Mouse (Mus musculus) heart, embryonic 13.5 days (tissue): Measurements from ENCODE around the gene Slc47a2. TPM values are rescaled to one million over a fixed set of nuclear protein-coding genes. Genes with fewer than 3 reads are reported as not detected.
"Not testable (repeated sequence)": the region's sequence is repeated elsewhere in the genome, so short reads cannot be mapped to it uniquely, and the experiment has no call there.

Source experiments
- ATAC-seq: fragments of 200-750 bp; cut with Nextera tagmentation; 2 replicates; pipeline ENCODE4 v1.8.0; 2017; ENCODE audit warnings: moderate TSS enrichment; ENCODE audit not compliant: insufficient number of reproducible peaks, low FRiP score, low TSS enrichment; ENCODE audit errors: extremely low read depth
- H3K27ac ChIP-seq: fragments of 300-500 bp; sonication (generic); replicated peaks from 2 replicates; pipeline ENCODE4 v1.5.1; 2015; ENCODE audit warnings: moderate library complexity, mild to moderate bottlenecking, inconsistent platforms
- H3K27me3 ChIP-seq: fragments of 300-500 bp; sonication (generic); replicated peaks from 2 replicates; pipeline ENCODE4 v1.6.1; 2015; ENCODE audit warnings: mild to moderate bottlenecking, inconsistent platforms
- H3K36me3 ChIP-seq: fragments of 300-500 bp; sonication (generic); 2 replicates; pipeline ENCODE4 v1.6.1; 2015; ENCODE audit warnings: mild to moderate bottlenecking, inconsistent platforms
- H3K4me1 ChIP-seq: fragments of 300-500 bp; sonication (generic); 2 replicates; pipeline ENCODE4 v1.6.1; 2015; ENCODE audit warnings: inconsistent platforms
- H3K4me2 ChIP-seq: fragments of 300-500 bp; sonication (generic); 2 replicates; pipeline ENCODE4 v1.6.1; 2015; ENCODE audit warnings: inconsistent platforms, mild to moderate bottlenecking, moderate library complexity
- H3K4me3 ChIP-seq: fragments of 300-500 bp; sonication (generic); 2 replicates; pipeline ENCODE4 v1.5.1; 2015; ENCODE audit warnings: moderate library complexity, mild to moderate bottlenecking, inconsistent platforms
- H3K9ac ChIP-seq: fragments of 300-500 bp; sonication (generic); 2 replicates; pipeline ENCODE4 v1.6.1; 2015; ENCODE audit warnings: inconsistent platforms, mild to moderate bottlenecking, moderate library complexity
- H3K9me3 ChIP-seq: fragments of 300-500 bp; sonication (generic); 2 replicates; pipeline ENCODE4 v1.6.1; 2016; ENCODE audit warnings: inconsistent platforms
- WGBS: fragments of 180-500 bp; shearing (Covaris S2); methylation state at CpG from one replicate; pipeline ENCODE4 v1.1.7; 2015; ENCODE audit warnings: mixed read lengths; 5-methylcytosine and 5-hydroxymethylcytosine counted together
- polyA plus RNA-seq: library from polyadenylated mRNA; unstranded; fragments of >200 nt; fragmentation: Nextera tagmentation; extraction: Ambion mirVana; gene quantifications from 2 replicates; pipeline ENCODE4 v1.2.1, GENCODE M21; 2015

The Slc47a2 gene
- polyA plus RNA-seq, 1 experiment from 2014 or later = not detected

- Histone ChIP-seq H3K4me1 (peaks cover 8% of the 10 kb centered on the region), H3K4me3 (no peak overlapping the region), H3K9me3 (peaks cover 9% of the 10 kb centered on the region), H3K27me3 (no peaks in the 10 kb centered on the region), H3K27ac (no peak overlapping the region), H3K36me3 (no peaks in the 10 kb centered on the region), H3K9ac (no peak overlapping the region), H3K4me2 (no peak overlapping the region)
- 74% methylated on average over 4 of the region's 4 CpGs for WGBS
- no peak for ATAC-seq
These were observed 37.3 kb downstream of the Slc47a2 start for GRCm38 (mm10) chr11:61305377-61305776.

- H3K36me3 ChIP-seq, ATAC-seq: not testable (repeated sequence)
These were observed 38.1 kb downstream of the Slc47a2 start for GRCm38 (mm10) chr11:61304535-61304934.

GRCm38 (mm10) chr11:61300716-61301392 lies 41.8 kb downstream of the Slc47a2 start:
- H3K4me3 ChIP-seq = peak overlapping the region; percentile 27
- H3K4me2 ChIP-seq = peak overlapping the region; percentile 64
- peak overlapping the region; percentile 66; the same call in 1 of the 2 replicates for H3K9ac ChIP-seq
- no peaks in the 10 kb centered on the region for H3K36me3 ChIP-seq
- H3K4me1 ChIP-seq = peaks cover 24% of the 10 kb centered on the region
- H3K27ac ChIP-seq = no peak overlapping the region
- 19% methylated on average over 12 of the region's 16 CpGs for WGBS
- ATAC-seq = no peak; the same call in none of the 2 replicates
- peaks cover 10% of the 10 kb centered on the region for H3K9me3 ChIP-seq
- H3K27me3 ChIP-seq = no peaks in the 10 kb centered on the region

More at GRCm38 (mm10) chr11:61304535-61304934, 38.1 kb downstream of the Slc47a2 start:
- 92% methylated on average over 6 of the region's 10 CpGs for WGBS
- H3K4me2 ChIP-seq, H3K9ac ChIP-seq, H3K9me3 ChIP-seq, H3K4me3 ChIP-seq, H3K27ac ChIP-seq, H3K27me3 ChIP-seq: not testable (repeated sequence)
- H3K4me1 ChIP-seq = peaks cover 16% of the 10 kb centered on the region

- Histone ChIP-seq H3K9ac (peak overlapping the region; percentile 66; the same call in 1 of the 2 replicates), H3K27ac (no peak overlapping the region), H3K27me3 (no peaks in the 10 kb centered on the region), H3K4me2 (peak overlapping the region; percentile 64), H3K9me3 (peaks cover 11% of the 10 kb centered on the region), H3K4me1 (peaks cover 24% of the 10 kb centered on the region), H3K4me3 (0 out of 2 replicates have a peak overlapping the region, but pooled peaks have one; percentile 27), H3K36me3 (no peaks in the 10 kb centered on the region)
- no peak for ATAC-seq
- WGBS = 42% methylated on average over 3 of the region's 3 CpGs
These were observed 42.5 kb downstream of the Slc47a2 start for GRCm38 (mm10) chr11:61300205-61300604.

GRCm38 (mm10) chr11:61297901-61298300 lies 44.8 kb downstream of the Slc47a2 start:
- no peak overlapping the region for H3K27ac ChIP-seq
- no peaks in the 10 kb centered on the region for H3K27me3 ChIP-seq
- no peak overlapping the region for H3K4me2 ChIP-seq
- no peak overlapping the region for H3K9ac ChIP-seq
- 64% methylated on average over 2 of the region's 2 CpGs for WGBS
- H3K9me3 ChIP-seq = peaks cover 8% of the 10 kb centered on the region; the same call in 1 of the 2 replicates
- H3K4me1 ChIP-seq = peaks cover 24% of the 10 kb centered on the region
- no peak overlapping the region for H3K4me3 ChIP-seq
- no peak for ATAC-seq
- H3K36me3 ChIP-seq = no peaks in the 10 kb centered on the region

GRCm38 (mm10) chr11:61297326-61297725 lies 45.3 kb downstream of the Slc47a2 start:
- Histone ChIP-seq H3K27me3 (no peaks in the 10 kb centered on the region), H3K9me3 (peaks cover 8% of the 10 kb centered on the region; the same call in 1 of the 2 replicates), H3K9ac (no peak overlapping the region), H3K4me3 (no peak overlapping the region), H3K36me3 (no peaks in the 10 kb centered on the region), H3K27ac (no peak overlapping the region), H3K4me1 (peaks cover 24% of the 10 kb centered on the region), H3K4me2 (no peak overlapping the region)
- 80% methylated on average over 2 of the region's 2 CpGs for WGBS
- ATAC-seq = no peak

- WGBS = 73% methylated on average over 1 of the region's 1 CpGs
- Histone ChIP-seq H3K9me3 (peaks cover 8% of the 10 kb centered on the region; the same call in 1 of the 2 replicates), H3K27ac (no peak overlapping the region), H3K4me1 (peaks cover 24% of the 10 kb centered on the region), H3K9ac (no peak overlapping the region), H3K4me2 (no peak overlapping the region), H3K4me3 (no peak overlapping the region), H3K36me3 (no peaks in the 10 kb centered on the region), H3K27me3 (no peaks in the 10 kb centered on the region)
- ATAC-seq = no peak
These were observed 46.1 kb downstream of the Slc47a2 start for GRCm38 (mm10) chr11:61296556-61296955.

GRCm38 (mm10) chr11:61295556-61295955 lies 47.1 kb downstream of the Slc47a2 start:
- Histone ChIP-seq H3K9me3 (peaks cover 8% of the 10 kb centered on the region; the same call in 1 of the 2 replicates), H3K9ac (no peak overlapping the region), H3K27me3 (no peaks in the 10 kb centered on the region), H3K27ac (no peak overlapping the region), H3K36me3 (no peaks in the 10 kb centered on the region), H3K4me1 (peaks cover 18% of the 10 kb centered on the region), H3K4me3 (no peak overlapping the region), H3K4me2 (no peak overlapping the region)
- 75% methylated on average over 2 of the region's 2 CpGs for WGBS
- no peak for ATAC-seq

GRCm38 (mm10) chr11:61294431-61294830 lies 48.2 kb downstream of the Slc47a2 start:
- Histone ChIP-seq H3K27me3 (no peaks in the 10 kb centered on the region), H3K9me3 (peaks cover 8% of the 10 kb centered on the region; the same call in 1 of the 2 replicates), H3K4me2 (no peak overlapping the region), H3K27ac (no peak overlapping the region), H3K9ac (no peak overlapping the region), H3K4me3 (no peak overlapping the region), H3K36me3 (no peaks in the 10 kb centered on the region), H3K4me1 (peaks cover 7% of the 10 kb centered on the region)
- ATAC-seq = no peak
- 57% methylated on average over 3 of the region's 3 CpGs for WGBS

- Histone ChIP-seq H3K9me3 (peaks cover 8% of the 10 kb centered on the region; the same call in 1 of the 2 replicates), H3K4me1 (no peaks in the 10 kb centered on the region), H3K36me3 (no peaks in the 10 kb centered on the region), H3K27me3 (no peaks in the 10 kb centered on the region), H3K27ac (no peak overlapping the region), H3K4me3 (no peak overlapping the region), H3K4me2 (no peak overlapping the region), H3K9ac (no peak overlapping the region)
- ATAC-seq = no peak
- 78% methylated on average over 2 of the region's 2 CpGs for WGBS
These were observed 49.4 kb downstream of the Slc47a2 start for GRCm38 (mm10) chr11:61293251-61293650.

- Histone ChIP-seq H3K9ac (no peak overlapping the region), H3K9me3 (no peaks in the 10 kb centered on the region), H3K36me3 (no peaks in the 10 kb centered on the region), H3K27me3 (no peaks in the 10 kb centered on the region), H3K4me3 (no peak overlapping the region), H3K27ac (no peak overlapping the region), H3K4me2 (no peak overlapping the region), H3K4me1 (no peaks in the 10 kb centered on the region)
- WGBS = 71% methylated on average over 6 of the region's 6 CpGs
- ATAC-seq = no peak
These were observed 58.3 kb downstream of the Slc47a2 start for GRCm38 (mm10) chr11:61284323-61284722.
